Mouse (Mus musculus): ENCODE measurements at regions not wholly inside any gene's neighbourhood (a gene's known extent, or its start where the extent isn't known, plus 50 kb on each side); places are given as distances from the start of the nearest gene placed in this dataset.

DNA sequence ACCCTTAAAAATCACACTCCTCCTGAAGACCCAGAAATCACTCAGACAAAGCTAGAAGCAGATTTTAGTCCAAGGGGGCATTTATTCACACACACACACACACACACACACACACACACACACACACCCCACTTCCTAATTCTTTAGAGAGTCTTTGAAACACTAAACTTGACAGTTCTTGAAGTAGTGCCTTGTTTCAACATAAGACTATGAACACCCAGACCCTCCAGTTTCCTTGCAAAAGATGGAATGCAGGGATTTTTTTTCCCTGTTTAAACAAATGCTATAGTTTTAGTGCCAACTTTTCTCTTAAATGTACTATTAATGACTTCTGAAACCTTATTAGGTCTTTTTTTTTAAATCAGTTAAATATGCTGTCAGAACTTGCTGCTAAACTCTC, 279.2 kb upstream of the Fat1 start:
- intact Hi-C loops (cut with DNase I), result no loop called here
- DNase-seq, result no peak

GRCm38 (mm10) chr8:44656470-44656869, 278.8 kb upstream of the Fat1 start:
- no peak for DNase-seq
- intact Hi-C loops (cut with DNase I), result no loop called here

GRCm38 (mm10) chr8:44661696-44662095, 273.6 kb upstream of the Fat1 start:
- no peak for DNase-seq
- intact Hi-C loops (cut with DNase I), result no loop called here

GRCm38 (mm10) chr8:44687126-44687525, 248.1 kb upstream of the Fat1 start:
- intact Hi-C loops (cut with DNase I), result no loop called here
- DNase-seq, result no peak

- no peak for DNase-seq
- intact Hi-C loops (cut with DNase I), result no loop called here
Measured at GRCm38 (mm10) chr8:44689837-44690592, 245.2 kb upstream of the Fat1 start.

DNA sequence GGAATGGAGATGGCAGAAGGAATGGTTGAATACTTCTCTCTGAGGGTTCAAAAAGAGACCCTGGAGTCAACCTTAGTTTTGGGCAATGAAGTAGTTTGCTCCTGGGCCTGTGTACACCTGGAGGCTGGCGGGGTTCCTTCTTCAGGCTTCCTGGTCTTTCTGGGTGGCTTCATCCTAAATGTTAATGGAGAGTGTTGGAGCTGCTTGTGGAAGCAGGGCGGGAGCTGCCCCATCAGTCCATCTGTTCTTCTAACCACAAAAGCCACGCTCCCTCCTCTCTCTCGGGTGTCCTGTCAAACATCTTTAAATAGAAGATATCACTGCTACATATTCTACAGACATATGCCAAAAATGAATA, 244.7 kb upstream of the Fat1 start:
- intact Hi-C loops (cut with DNase I), result no loop called here
- no peak for DNase-seq

GRCm38 (mm10) chr8:44691140-44691539, 244.1 kb upstream of the Fat1 start:
- intact Hi-C loops (cut with DNase I), result no loop called here
- DNase-seq, result no peak

- intact Hi-C loops (cut with DNase I), result no loop called here
- DNase-seq, result no peak
Measured at GRCm38 (mm10) chr8:44692036-44692688, 243.1 kb upstream of the Fat1 start.

DNA sequence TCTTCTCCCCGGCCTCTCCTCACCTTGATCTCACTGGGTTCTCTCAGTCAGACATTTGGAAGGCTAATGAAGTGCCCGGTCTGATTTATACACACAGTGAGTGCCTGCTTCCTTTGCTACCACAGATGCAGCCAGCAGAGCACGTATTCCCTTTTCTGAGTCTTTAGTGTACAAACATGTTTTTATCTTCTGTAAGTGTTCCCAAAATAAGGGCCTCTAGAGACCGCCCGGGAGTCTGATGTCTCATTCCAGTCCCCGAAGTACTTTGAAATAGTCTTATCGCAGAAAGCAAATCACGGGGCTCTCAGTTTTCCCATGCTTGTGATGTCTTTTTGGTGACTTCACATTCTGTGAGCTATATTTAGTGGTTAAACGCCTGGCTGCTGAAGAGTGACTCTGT, 240.4 kb upstream of the Fat1 start:
- intact Hi-C loops (cut with DNase I), result no loop called here
- no peak for DNase-seq

GRCm38 (mm10) chr8:44696066-44696853, 239.0 kb upstream of the Fat1 start:
- intact Hi-C loops (cut with DNase I), result no loop called here
- no peak for DNase-seq

GRCm38 (mm10) chr8:44699384-44700105, 235.7 kb upstream of the Fat1 start:
- intact Hi-C loops (cut with DNase I), result no loop called here
- no peak for DNase-seq

DNA sequence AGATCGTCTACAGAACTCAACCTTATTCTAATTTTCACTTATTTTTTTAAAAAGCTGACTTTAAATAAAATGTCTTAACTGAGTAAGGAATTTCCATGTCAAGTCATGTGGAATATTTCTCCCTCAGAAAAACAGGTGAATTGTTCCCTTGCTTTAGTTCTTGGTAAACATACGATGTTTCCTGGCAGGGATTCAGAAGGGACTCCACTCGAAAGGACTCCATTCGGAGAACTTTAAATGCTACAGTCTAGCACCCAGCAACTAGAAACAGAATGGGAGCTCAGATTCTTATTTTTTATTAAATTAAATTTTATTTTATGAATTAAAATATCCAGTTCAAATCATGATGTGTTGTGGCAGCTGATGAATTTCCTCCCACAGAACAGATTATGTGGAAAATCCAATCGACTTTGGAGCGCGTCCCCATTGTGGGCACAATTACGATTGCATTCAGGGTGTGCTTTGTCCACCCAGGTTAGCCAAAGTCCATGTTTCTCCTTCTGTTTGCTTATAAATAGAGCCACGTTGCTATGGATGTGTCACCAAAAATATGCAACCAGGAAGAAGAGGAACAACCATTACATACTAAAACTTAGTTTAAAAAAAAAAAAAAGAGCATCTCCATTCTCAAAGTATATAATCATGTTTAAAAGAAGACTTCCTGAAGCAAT, 230.5 kb upstream of the Fat1 start:
- intact Hi-C loops (cut with DNase I), result no loop called here
- no peak for DNase-seq

DNA sequence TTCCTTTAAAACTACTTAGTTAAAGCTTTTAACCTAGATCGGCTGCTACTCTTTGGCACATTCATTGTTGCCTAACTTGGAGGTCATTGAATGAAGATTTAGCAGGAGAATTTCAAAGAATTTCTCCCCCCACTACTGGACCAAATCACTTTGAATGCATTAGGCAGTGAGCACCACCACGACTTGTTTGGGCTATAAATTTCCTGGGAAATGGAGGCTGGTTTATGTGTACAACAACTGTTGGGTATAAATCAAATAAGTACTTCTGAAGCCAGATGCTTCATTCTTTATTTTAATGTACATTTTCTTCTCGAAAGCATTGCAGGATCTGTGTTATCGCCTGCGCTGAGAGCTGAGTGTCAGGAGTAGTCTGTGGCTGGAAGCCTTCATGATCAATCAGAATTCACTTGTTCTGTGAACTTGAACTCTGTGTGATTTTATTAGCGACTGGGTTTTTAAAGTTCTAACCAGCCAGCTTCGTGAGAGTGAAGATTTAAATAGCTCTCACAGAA, 226.5 kb upstream of the Fat1 start:
- no peak for DNase-seq
- intact Hi-C loops (cut with DNase I), result no loop called here

- no peak for DNase-seq
- intact Hi-C loops (cut with DNase I), result no loop called here
Measured at GRCm38 (mm10) chr8:44709171-44709940, 225.9 kb upstream of the Fat1 start.

GRCm38 (mm10) chr8:44734577-44734976, 200.7 kb upstream of the Fat1 start:
- intact Hi-C loops (cut with DNase I), result no loop called here
- DNase-seq, result no peak

GRCm38 (mm10) chr8:44735801-44736200, 199.4 kb upstream of the Fat1 start:
- intact Hi-C loops (cut with DNase I), result no loop called here
- no peak for DNase-seq

GRCm38 (mm10) chr8:44743353-44743752, 191.9 kb upstream of the Fat1 start:
- no peak for DNase-seq
- intact Hi-C loops (cut with DNase I), result no loop called here

DNA sequence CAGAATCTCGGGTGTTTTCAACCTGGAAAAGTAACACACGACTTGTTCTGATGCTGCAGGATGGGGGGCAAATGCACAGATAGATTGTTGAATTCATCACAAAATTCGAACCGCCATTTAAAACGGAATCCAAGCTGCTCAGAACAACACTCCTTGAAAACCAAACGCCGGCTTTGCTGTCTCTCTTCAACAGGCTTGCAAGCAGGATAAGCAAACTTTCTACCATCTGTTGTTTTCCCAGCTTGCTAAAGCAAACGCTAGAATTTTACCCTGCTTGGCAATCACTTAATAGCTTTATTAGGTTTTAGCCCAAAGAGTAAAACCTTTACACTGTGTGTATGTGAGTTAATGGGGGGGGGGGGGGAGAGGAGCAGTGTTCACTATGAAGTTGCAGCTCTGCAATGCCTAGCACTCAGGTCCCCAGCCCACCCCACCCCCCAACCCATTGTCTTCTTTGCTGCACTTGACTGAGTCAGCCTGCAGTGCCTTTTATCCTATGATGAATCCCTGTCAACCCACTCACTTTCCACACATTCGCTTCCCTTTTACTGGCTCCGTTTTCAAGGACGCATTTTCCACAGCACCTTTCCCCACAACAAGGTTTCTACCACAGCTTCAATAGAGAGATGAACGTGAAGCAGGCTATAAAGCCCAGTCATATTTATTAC, 190.1 kb upstream of the Fat1 start:
- intact Hi-C loops (cut with DNase I), result no loop called here

DNA sequence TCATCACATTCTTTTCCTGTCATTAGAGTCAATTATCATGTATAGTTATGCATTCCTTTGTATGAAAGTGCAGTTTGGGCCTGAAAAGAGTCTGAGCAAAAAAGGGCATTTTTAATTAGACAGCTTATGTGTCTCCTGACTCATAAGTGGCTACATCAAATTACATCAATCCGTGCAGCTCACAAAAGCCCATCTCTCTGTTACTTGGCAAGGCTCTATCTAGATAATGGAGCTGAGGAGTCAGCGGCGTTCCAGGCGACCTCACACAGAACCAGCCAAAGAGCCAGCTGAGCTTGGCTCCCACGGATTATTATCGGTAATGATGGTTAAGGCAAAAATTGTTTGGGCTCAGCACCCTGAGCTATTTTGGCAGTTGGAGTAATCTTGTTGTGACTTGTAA, 176.5 kb upstream of the Fat1 start:
- no peak for DNase-seq
- intact Hi-C loops (cut with DNase I), result no loop called here

More for the DNA sequence above, 190.1 kb upstream of the Fat1 start:
- no peak for DNase-seq

All from gastrocnemius, postnatal 36 days (tissue).